Mouse (Mus musculus) kidney, embryonic 16.5 days (tissue): Measurements from ENCODE around the gene Gm28171. TPM values are rescaled to one million over a fixed set of nuclear protein-coding genes. Genes with fewer than 3 reads are reported as not detected.
"Not testable (repeated sequence)": the region's sequence is repeated elsewhere in the genome, so short reads cannot be mapped to it uniquely, and the experiment has no call there.

Experiments
- ATAC-seq: fragments of 200-750 bp; cut with Nextera tagmentation; 2 replicates; pipeline ENCODE4 v1.8.0; 2017; ENCODE audit warnings: moderate TSS enrichment; ENCODE audit not compliant: low FRiP score, low TSS enrichment
- H3K27ac ChIP-seq: fragments of 300-500 bp; sonication (generic); 2 replicates; pipeline ENCODE4 v1.5.1; 2014; ENCODE audit warnings: low read length
- H3K27me3 ChIP-seq: fragments of 300-500 bp; sonication (generic); 2 replicates; pipeline ENCODE4 v1.6.1; 2014; ENCODE audit warnings: low read length, control low read depth, mixed read lengths; ENCODE audit not compliant: insufficient read depth
- H3K36me3 ChIP-seq: fragments of 300-500 bp; sonication (generic); 2 replicates; pipeline ENCODE4 v1.6.1; 2014; ENCODE audit warnings: low read length, control low read depth, mixed read lengths; ENCODE audit not compliant: insufficient read depth
- H3K4me1 ChIP-seq: fragments of 300-500 bp; sonication (generic); 2 replicates; pipeline ENCODE4 v1.6.1; 2014; ENCODE audit warnings: low read length, control low read depth, mixed read lengths; ENCODE audit not compliant: insufficient read depth
- H3K4me2 ChIP-seq: fragments of 300-500 bp; sonication (generic); replicated peaks from 2 replicates; pipeline ENCODE4 v1.6.1; 2014; ENCODE audit warnings: low read depth, low read length
- H3K4me3 ChIP-seq: fragments of 300-500 bp; sonication (generic); 2 replicates; pipeline ENCODE4 v1.5.1; 2014; ENCODE audit warnings: mild to moderate bottlenecking, low read length
- H3K9ac ChIP-seq: fragments of 300-500 bp; sonication (generic); replicated peaks from 2 replicates; pipeline ENCODE4 v1.6.1; 2014; ENCODE audit warnings: low read length
- H3K9me3 ChIP-seq: fragments of 300-500 bp; sonication (generic); 2 replicates; pipeline ENCODE4 v1.6.1; 2016; ENCODE audit warnings: low read length, control low read depth
- WGBS: fragments of 180-500 bp; shearing (Covaris S2); extraction: QIAGEN DNeasy Blood & Tissue Kit; methylation state at CpG from one replicate; pipeline ENCODE4 v1.1.7; 2014; 5-methylcytosine and 5-hydroxymethylcytosine counted together
- polyA plus RNA-seq: library from polyadenylated mRNA; unstranded; fragments of >200 nt; fragmentation: Nextera tagmentation; extraction: Ambion mirVana; gene quantifications from 2 replicates; pipeline ENCODE4 v1.2.1, GENCODE M21; 2015

The Gm28171 gene
- not detected in 2 replicates for polyA plus RNA-seq

DNA sequence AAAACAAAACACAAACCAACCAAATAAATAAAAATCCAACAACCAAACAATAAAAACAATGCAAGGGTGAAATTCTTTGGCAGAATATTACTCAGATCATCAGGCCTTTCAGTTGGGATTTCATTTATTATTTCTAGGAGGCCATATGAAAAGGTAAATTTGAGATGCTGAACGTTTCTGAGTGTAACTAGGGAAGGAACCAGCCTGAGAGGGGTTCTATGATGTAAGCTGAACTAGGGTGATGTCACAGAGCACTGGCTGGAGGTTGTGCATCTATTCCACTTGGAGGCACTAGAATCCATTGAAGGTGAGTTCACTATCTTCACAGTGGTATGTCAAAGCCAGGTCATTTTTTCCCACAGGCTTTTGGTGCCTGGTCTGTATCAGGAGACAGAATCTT is at the start of gene Gm28171:
TSS of gene Gm28171 (plus strand) at position 301 of the 400 bp plus-strand sequence.
- not testable (repeated sequence) for H3K9ac ChIP-seq, ATAC-seq, H3K36me3 ChIP-seq, H3K27me3 ChIP-seq, H3K9me3 ChIP-seq, H3K4me2 ChIP-seq, H3K4me3 ChIP-seq, H3K27ac ChIP-seq, H3K4me1 ChIP-seq
- WGBS = no CpG with 5 or more reads among the region's 1 CpGs

Other genes starting within 250 kb of the Gm28171 start
- gene Gm21854, start 136.4 kb upstream of the Gm28171 start, polyA plus RNA-seq = not detected in 2 replicates
- not detected in 2 replicates for gene Gm20914, start 67.4 kb upstream of the Gm28171 start, polyA plus RNA-seq
- not detected in 2 replicates for gene Gm21778, start 149.1 kb downstream of the Gm28171 start, polyA plus RNA-seq